Mouse (Mus musculus) Muller cell, postnatal 12 days (primary cell): ENCODE data around the gene Slc24a1.

Source experiments
- DNase-seq: peaks from one replicate; pipeline ENCODE4 v3.0.0-alpha.2; 2015; ENCODE audit errors: inconsistent ontology term

The Slc24a1 gene

GRCm38 (mm10) chr9:64937491-64937890 is 13.9 kb downstream of the Slc24a1 start:
- DNase-seq: no peak

GRCm38 (mm10) chr9:64936508-64936907 is 14.9 kb downstream of the Slc24a1 start:
- DNase-seq: peak; percentile 54

GRCm38 (mm10) chr9:64934015-64934754 is 17.2 kb downstream of the Slc24a1 start:
- DNase-seq: peak; percentile 78

- DNase-seq: no peak
Observed at GRCm38 (mm10) chr9:64931751-64932610, 19.4 kb downstream of the Slc24a1 start.

GRCm38 (mm10) chr9:64930256-64930655 is 21.2 kb downstream of the Slc24a1 start:
- DNase-seq: no peak

- DNase-seq: no peak
Observed at GRCm38 (mm10) chr9:64926201-64926991, 25.0 kb downstream of the Slc24a1 start.

- no peak for DNase-seq
Observed at GRCm38 (mm10) chr9:64925771-64926170, 25.6 kb downstream of the Slc24a1 start.

GRCm38 (mm10) chr9:64918560-64918959 is 32.8 kb downstream of the Slc24a1 start:
- no peak for DNase-seq

- no peak for DNase-seq
Observed at GRCm38 (mm10) chr9:64914629-64915028, 36.8 kb downstream of the Slc24a1 start.

- no peak for DNase-seq
Observed at GRCm38 (mm10) chr9:64913973-64914372, 37.4 kb downstream of the Slc24a1 start.

- DNase-seq: no peak
Observed at GRCm38 (mm10) chr9:64913406-64913805, 38.0 kb downstream of the Slc24a1 start.

- no peak for DNase-seq
Observed at GRCm38 (mm10) chr9:64907441-64907840, 44.0 kb downstream of the Slc24a1 start.

- DNase-seq: no peak
Observed at GRCm38 (mm10) chr9:64904917-64905640, 46.3 kb downstream of the Slc24a1 start.

- DNase-seq: peak; percentile 60
Observed at GRCm38 (mm10) chr9:64903386-64903785, 48.0 kb downstream of the Slc24a1 start.

GRCm38 (mm10) chr9:64902866-64903265 is 48.5 kb downstream of the Slc24a1 start:
- DNase-seq: peak; percentile 3

- DNase-seq: no peak
Observed at GRCm38 (mm10) chr9:64896605-64897004, 54.8 kb downstream of the Slc24a1 start.

- no peak for DNase-seq
Observed at GRCm38 (mm10) chr9:64886008-64886407, 65.4 kb downstream of the Slc24a1 start.
